Mouse (Mus musculus): ENCODE data around the gene Gm28047. TPM values are rescaled to one million over a fixed set of nuclear protein-coding genes. Genes with fewer than 3 reads are reported as not detected.
A peak's percentile ranks its signal among the peaks of the same experiment; 100 is the strongest.

Gene Gm28047
- polyA plus RNA-seq, 1 experiment from 2014 or later, result not detected

GRCm38 (mm10) chr15:102593996-102594656 is 30.7 kb downstream of the Gm28047 start:
- H3K9ac ChIP-seq, result no peak overlapping the region
- no peak for TF ChIP-seq CTCF (IDR thresholded peaks at IDR 0.05; ENCODE audit: low read depth)

GRCm38 (mm10) chr15:102592674-102593073 is 32.2 kb downstream of the Gm28047 start:
- DNase-seq (peak; percentile 51), ATAC-seq (ENCODE audit: insufficient read depth) (no peak)
- H3K27ac ChIP-seq (ENCODE audit: low read depth), result no peak overlapping the region
- no peaks in the 10 kb centered on the region for H3K9me3 ChIP-seq (ENCODE audit: low read depth, low read length)
- H3K4me1 ChIP-seq (ENCODE audit: insufficient read depth), result peaks cover 10% of the 10 kb centered on the region; the same call in 1 of the 2 replicates
- H3K4me2 ChIP-seq, result no peak overlapping the region
- H3K27me3 ChIP-seq (ENCODE audit: insufficient read depth, low read length), result no peaks in the 10 kb centered on the region
- H3K36me3 ChIP-seq (ENCODE audit: insufficient read depth), result no peaks in the 10 kb centered on the region
- 42% methylated on average over 1 of the region's 1 CpGs for WGBS
- TF ChIP-seq CTCF (IDR thresholded peaks at IDR 0.05; ENCODE audit: low read depth), result peak; percentile 49
- no peak overlapping the region for H3K9ac ChIP-seq
- no peak overlapping the region for H3K4me3 ChIP-seq (ENCODE audit: low read depth, low read length)

More at GRCm38 (mm10) chr15:102593996-102594656, 30.7 kb downstream of the Gm28047 start:
- Histone ChIP-seq H3K36me3 (ENCODE audit: insufficient read depth) (no peaks in the 10 kb centered on the region), H3K27ac (ENCODE audit: low read depth) (no peak overlapping the region), H3K4me3 (ENCODE audit: low read depth, low read length) (no peak overlapping the region), H3K4me2 (peak overlapping the region; percentile 24; the same call in 1 of the 2 replicates), H3K4me1 (ENCODE audit: insufficient read depth) (peaks cover 10% of the 10 kb centered on the region; the same call in 1 of the 2 replicates), H3K9me3 (ENCODE audit: low read depth, low read length) (no peaks in the 10 kb centered on the region), H3K27me3 (ENCODE audit: insufficient read depth, low read length) (no peaks in the 10 kb centered on the region)
- peak; percentile 67 for DNase-seq
- ATAC-seq (ENCODE audit: insufficient read depth), result no peak
- WGBS, result 53% methylated on average over 8 of the region's 8 CpGs

- no peaks in the 10 kb centered on the region for H3K36me3 ChIP-seq (ENCODE audit: insufficient read depth)
- H3K4me2 ChIP-seq, result no peak overlapping the region
- 89% methylated on average over 1 of the region's 1 CpGs for WGBS
- no peak overlapping the region for H3K9ac ChIP-seq
- no peak for ATAC-seq (ENCODE audit: insufficient read depth)
- no peaks in the 10 kb centered on the region for H3K27me3 ChIP-seq (ENCODE audit: insufficient read depth, low read length)
- peak; percentile 57 for DNase-seq
- peaks cover 10% of the 10 kb centered on the region; the same call in 1 of the 2 replicates for H3K4me1 ChIP-seq (ENCODE audit: insufficient read depth)
- H3K9me3 ChIP-seq (ENCODE audit: low read depth, low read length), result no peaks in the 10 kb centered on the region
- H3K27ac ChIP-seq (ENCODE audit: low read depth), result 0 out of 2 replicates have a peak overlapping the region, but pooled peaks have one; percentile 18
- no peak overlapping the region for H3K4me3 ChIP-seq (ENCODE audit: low read depth, low read length)
- TF ChIP-seq CTCF (IDR thresholded peaks at IDR 0.05; ENCODE audit: low read depth), result no peak
Observed at GRCm38 (mm10) chr15:102590567-102590966, 34.3 kb downstream of the Gm28047 start.

GRCm38 (mm10) chr15:102589826-102590225 is 35.0 kb downstream of the Gm28047 start:
- peaks cover 6% of the 10 kb centered on the region; the same call in 1 of the 2 replicates for H3K4me1 ChIP-seq (ENCODE audit: insufficient read depth)
- DNase-seq, result no peak
- H3K9me3 ChIP-seq (ENCODE audit: low read depth, low read length), result no peaks in the 10 kb centered on the region
- no peak overlapping the region for H3K27ac ChIP-seq (ENCODE audit: low read depth)
- no peaks in the 10 kb centered on the region for H3K36me3 ChIP-seq (ENCODE audit: insufficient read depth)
- 96% methylated on average over 8 of the region's 8 CpGs for WGBS
- no peak overlapping the region for H3K4me2 ChIP-seq
- TF ChIP-seq CTCF (IDR thresholded peaks at IDR 0.05; ENCODE audit: low read depth), result no peak
- H3K9ac ChIP-seq, result no peak overlapping the region
- ATAC-seq (ENCODE audit: insufficient read depth), result no peak
- H3K4me3 ChIP-seq (ENCODE audit: low read depth, low read length), result no peak overlapping the region
- no peaks in the 10 kb centered on the region for H3K27me3 ChIP-seq (ENCODE audit: insufficient read depth, low read length)

- no peak overlapping the region for H3K27ac ChIP-seq (ENCODE audit: low read depth)
- DNase-seq, result no peak
- no peak overlapping the region for H3K4me3 ChIP-seq (ENCODE audit: low read depth, low read length)
- no peak overlapping the region for H3K9ac ChIP-seq
- 78% methylated on average over 5 of the region's 5 CpGs for WGBS
- no peak for ATAC-seq (ENCODE audit: insufficient read depth)
- no peaks in the 10 kb centered on the region for H3K4me1 ChIP-seq (ENCODE audit: insufficient read depth)
- H3K4me2 ChIP-seq, result no peak overlapping the region
- H3K27me3 ChIP-seq (ENCODE audit: insufficient read depth, low read length), result no peaks in the 10 kb centered on the region
- H3K36me3 ChIP-seq (ENCODE audit: insufficient read depth), result no peaks in the 10 kb centered on the region
- no peak for TF ChIP-seq CTCF (IDR thresholded peaks at IDR 0.05; ENCODE audit: low read depth)
- H3K9me3 ChIP-seq (ENCODE audit: low read depth, low read length), result no peaks in the 10 kb centered on the region
Observed at GRCm38 (mm10) chr15:102585501-102585900, 39.4 kb downstream of the Gm28047 start.

GRCm38 (mm10) chr15:102583708-102584383 is 41.0 kb downstream of the Gm28047 start:
- WGBS, result 72% methylated on average over 8 of the region's 8 CpGs

GRCm38 (mm10) chr15:102581205-102581604 is 43.7 kb downstream of the Gm28047 start:
- no peak for ATAC-seq (ENCODE audit: insufficient read depth)

More at GRCm38 (mm10) chr15:102583708-102584383, 41.0 kb downstream of the Gm28047 start:
- Histone ChIP-seq H3K9me3 (ENCODE audit: low read depth, low read length) (no peaks in the 10 kb centered on the region), H3K4me1 (ENCODE audit: insufficient read depth) (no peaks in the 10 kb centered on the region), H3K27me3 (ENCODE audit: insufficient read depth, low read length) (no peaks in the 10 kb centered on the region), H3K27ac (ENCODE audit: low read depth) (no peak overlapping the region), H3K4me3 (ENCODE audit: low read depth, low read length) (no peak overlapping the region), H3K36me3 (ENCODE audit: insufficient read depth) (no peaks in the 10 kb centered on the region), H3K4me2 (no peak overlapping the region), H3K9ac (no peak overlapping the region)
- TF ChIP-seq CTCF (IDR thresholded peaks at IDR 0.05; ENCODE audit: low read depth), result no peak
- no peak for DNase-seq
- ATAC-seq (ENCODE audit: insufficient read depth), result no peak

More at GRCm38 (mm10) chr15:102581205-102581604, 43.7 kb downstream of the Gm28047 start:
- no peaks in the 10 kb centered on the region for H3K9me3 ChIP-seq (ENCODE audit: low read depth, low read length)
- H3K4me1 ChIP-seq (ENCODE audit: insufficient read depth), result no peaks in the 10 kb centered on the region
- TF ChIP-seq CTCF (IDR thresholded peaks at IDR 0.05; ENCODE audit: low read depth), result no peak
- no peaks in the 10 kb centered on the region for H3K36me3 ChIP-seq (ENCODE audit: insufficient read depth)
- no peak overlapping the region for H3K9ac ChIP-seq
- 82% methylated on average over 1 of the region's 1 CpGs for WGBS
- no peak overlapping the region for H3K4me2 ChIP-seq
- H3K4me3 ChIP-seq (ENCODE audit: low read depth, low read length), result no peak overlapping the region
- no peak for DNase-seq
- H3K27me3 ChIP-seq (ENCODE audit: insufficient read depth, low read length), result no peaks in the 10 kb centered on the region
- H3K27ac ChIP-seq (ENCODE audit: low read depth), result no peak overlapping the region

All from lung, embryonic 14.5 days (tissue).